Mouse (Mus musculus) hematopoietic stem cell, adult 5-6 weeks (primary cell): Measurements from ENCODE around the gene Insl3. TPM values are rescaled to one million over a fixed set of nuclear protein-coding genes. Genes with fewer than 3 reads are reported as not detected.
"Not testable (repeated sequence)": the region's sequence is repeated elsewhere in the genome, so short reads cannot be mapped to it uniquely, and the experiment has no call there.

Source experiments
- ATAC-seq, 2 experiments: fragments of 125-278 bp in 1 of 2; replicated peaks in 1 of 2; 2 replicates each; pipeline ENCODE4 v1.8.0; 2016 to 2017; ENCODE audit warnings: inconsistent platforms in 2 of 2, mild to moderate bottlenecking in 2 of 2, moderate number of reproducible peaks in 2 of 2, low read depth in 1 of 2, moderate TSS enrichment in 1 of 2; ENCODE audit not compliant: low FRiP score in 2 of 2, poor library complexity in 2 of 2, severe bottlenecking in 2 of 2, insufficient read depth in 1 of 2, low TSS enrichment in 1 of 2
- total RNA-seq: library from RNA; stranded (forward); fragments of 172-1452, 232-1000 nt; gene quantifications from 2 replicates; pipeline ENCODE4 v1.2.3, GENCODE M21; 2017

The Insl3 gene
- total RNA-seq, 1 experiment from 2014 or later: 6.2 TPM

DNA sequence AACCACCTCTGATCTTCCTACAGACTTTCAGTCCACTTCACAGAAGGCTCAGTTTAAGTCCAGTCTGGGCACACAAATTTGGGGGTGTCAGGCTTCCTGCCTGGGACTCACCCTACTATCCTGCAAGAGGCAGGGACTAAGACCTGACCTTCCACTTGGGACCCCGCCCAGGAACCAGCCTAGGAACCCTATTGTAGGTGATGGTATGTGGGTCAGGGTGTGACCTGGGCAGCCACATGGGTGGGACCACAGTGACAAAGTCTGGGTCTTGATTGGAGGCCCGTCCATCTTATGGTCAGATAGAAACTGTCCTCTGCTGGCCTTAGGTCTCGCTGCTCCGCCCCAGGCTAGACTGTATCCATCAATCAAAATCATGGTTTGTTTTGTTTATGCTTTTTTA, 35.4 kb downstream of the Insl3 start:
- no peak for ATAC-seq

DNA sequence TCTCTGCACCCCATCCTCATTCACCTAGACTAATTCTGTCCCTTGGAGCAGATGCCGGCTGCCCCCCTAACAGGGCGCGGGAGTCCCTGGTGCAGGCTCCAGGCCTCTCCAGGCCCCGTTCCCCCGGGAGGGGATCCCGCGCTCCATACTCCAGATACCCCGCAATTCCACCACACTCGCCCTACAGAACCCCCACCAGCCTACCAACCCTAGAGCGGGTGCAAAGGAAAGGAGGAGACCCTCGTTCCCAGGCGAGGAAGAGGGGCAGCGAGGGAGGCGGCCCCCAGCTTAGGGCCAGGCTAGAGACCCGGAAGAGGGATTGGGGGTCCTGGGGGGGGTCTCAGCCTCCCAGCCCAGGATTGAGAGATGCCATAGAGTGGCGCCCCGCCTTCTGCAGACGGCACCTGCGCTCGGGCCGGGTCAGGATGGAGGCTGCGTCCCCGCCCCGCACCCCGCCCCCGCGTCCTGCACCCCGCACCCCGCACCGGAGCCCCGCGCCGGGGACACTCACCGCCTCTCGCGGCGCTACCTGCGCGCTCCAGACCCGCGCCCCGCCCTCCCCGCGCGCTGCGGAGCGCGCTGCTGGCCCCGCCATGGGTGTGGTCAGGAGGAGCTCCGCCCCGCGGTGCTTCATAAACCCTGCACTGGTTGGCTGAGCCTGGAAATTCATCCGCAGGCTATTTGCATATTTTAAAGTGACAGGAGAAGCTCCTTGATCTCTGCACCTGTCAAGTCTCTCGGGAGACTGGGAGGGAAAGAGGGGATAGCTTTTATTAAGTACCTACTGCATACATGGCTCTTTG, 36.3 kb downstream of the Insl3 start, which contains the start of gene Fcho1:
Gene Fcho1 (minus strand): TSS at position 595 of the 803 bp plus-strand sequence.
- peak; percentile 53 to 56 for ATAC-seq

GRCm38 (mm10) chr8:71728240-71728785, 39.3 kb downstream of the Insl3 start:
- ATAC-seq: peak in 1 of 2 experiments; percentile 18; a peak in 1 of 4 replicates

DNA sequence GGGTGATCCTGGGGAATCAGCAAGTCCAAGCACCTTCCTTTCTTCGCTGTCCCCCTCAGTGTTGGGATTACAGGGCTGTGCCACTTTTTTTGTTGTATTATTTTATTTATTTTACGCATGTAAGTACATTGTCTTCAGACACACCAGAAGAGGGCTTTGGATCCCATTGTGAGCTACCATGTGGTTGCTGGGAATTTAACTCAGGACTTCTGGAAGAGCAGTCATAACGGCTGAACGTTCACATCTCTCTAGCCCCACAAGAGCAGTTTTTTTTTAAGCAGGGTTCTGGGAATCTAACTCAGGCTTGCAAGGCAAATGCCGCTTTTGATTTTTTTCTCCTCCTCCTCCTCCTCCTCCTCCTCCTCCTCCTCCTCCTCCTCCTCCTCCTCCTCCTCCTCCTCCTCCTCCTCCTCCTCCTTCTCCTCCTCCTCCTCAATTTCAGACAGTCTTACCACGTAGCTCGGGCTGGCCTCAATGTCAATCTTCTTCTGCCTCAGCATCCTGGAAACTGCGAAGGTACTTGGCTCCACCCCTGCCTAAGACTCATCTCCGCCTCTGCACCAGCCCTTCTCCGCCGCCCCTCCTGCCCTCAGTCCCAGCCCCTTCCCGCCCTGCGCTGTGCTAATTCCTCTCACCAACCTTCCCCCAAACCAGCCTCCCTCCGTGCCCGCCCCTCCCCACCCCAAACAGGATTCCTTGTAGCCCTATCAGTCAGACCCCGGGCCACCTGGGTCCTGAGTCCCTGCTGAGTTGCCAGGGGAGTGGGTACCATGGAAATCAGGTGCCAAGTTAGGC, 40.0 kb downstream of the Insl3 start:
- peak; percentile 56 to 63; a peak in 3 of 4 replicates for ATAC-seq

DNA sequence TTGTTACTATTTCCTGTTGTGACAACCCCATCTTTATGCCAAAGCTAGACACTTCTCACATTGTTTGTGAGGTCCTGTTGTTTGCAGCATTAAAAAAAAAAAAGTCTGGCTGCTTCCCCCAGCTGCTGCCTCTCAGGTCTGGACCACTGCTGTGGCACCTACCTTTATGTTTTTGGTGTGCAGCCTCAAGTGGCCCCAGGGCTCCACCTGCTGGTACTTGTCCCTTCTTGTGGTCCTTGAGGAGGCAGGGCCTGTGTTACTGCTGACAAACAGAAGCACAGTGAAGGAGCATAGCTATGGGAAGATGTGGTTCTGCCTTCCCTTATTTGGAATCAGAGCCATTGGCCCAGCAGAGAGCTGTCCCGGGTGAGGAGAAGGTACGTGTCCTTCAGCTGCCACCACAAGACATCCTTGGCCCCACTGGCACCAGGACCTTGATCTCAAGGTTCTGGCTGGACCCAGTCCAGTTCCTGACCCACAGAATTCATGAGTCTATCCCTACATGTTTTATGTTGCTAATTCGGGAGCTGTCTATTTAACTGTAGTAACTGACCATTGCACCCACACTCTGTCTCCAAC, 42.7 kb downstream of the Insl3 start:
- ATAC-seq: peak; percentile 74 to 75

DNA sequence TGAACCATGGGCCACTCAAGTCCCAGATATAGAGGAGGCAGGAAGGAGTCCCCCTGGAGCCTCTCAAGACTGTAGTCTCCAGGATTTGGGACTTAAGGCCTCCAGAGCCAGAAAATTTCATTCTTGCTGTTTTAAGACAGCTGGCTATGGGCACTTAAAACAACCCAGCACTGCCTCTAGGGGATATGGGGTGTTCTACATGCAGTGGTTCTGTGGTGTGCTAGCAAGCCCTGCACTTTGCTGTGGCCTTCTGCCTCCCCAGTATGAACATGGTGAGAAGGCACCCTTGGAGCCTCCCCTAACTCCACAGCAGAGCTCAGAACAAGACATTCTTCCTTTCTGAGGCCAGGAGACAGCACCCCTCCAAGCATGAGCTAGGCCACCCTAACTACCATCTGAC, 49.3 kb downstream of the Insl3 start:
- not testable (repeated sequence) for ATAC-seq

Other genes with a start within 250 kb of the Insl3 start
- 19.8 and 20.7 TPM in 2 replicates for gene Abhd8, start 225.6 kb upstream of the Insl3 start, total RNA-seq
- 35.8 and 61.7 TPM in 2 replicates for gene Mrpl34, start 224.3 kb upstream of the Insl3 start, total RNA-seq
- gene Dda1, start 220.0 kb upstream of the Insl3 start, total RNA-seq: 15.8 and 18.9 TPM in 2 replicates
- gene Ano8, start 203.3 kb upstream of the Insl3 start, total RNA-seq: 6.7 and 9.2 TPM in 2 replicates
- 8.8 and 14.1 TPM in 2 replicates for gene Gtpbp3, start 201.1 kb upstream of the Insl3 start, total RNA-seq
- gene Plvap, start 177.5 kb upstream of the Insl3 start, total RNA-seq: 0.38 TPM in 1 of 2 replicates, not detected in the other
- gene Ccdc194, start 163.5 kb upstream of the Insl3 start, total RNA-seq: not detected in 2 replicates
- gene Bst2, start 151.8 kb upstream of the Insl3 start, total RNA-seq: 65.1 and 74.2 TPM in 2 replicates
- 37.2 and 60.0 TPM in 2 replicates for gene Mvb12a, start 146.3 kb upstream of the Insl3 start, total RNA-seq
- 0.38 TPM in 1 of 2 replicates, not detected in the other for gene Tmem221, start 130.3 kb upstream of the Insl3 start, total RNA-seq
- 0.40 and 0.50 TPM in 2 replicates for gene Nxnl1, start 122.6 kb upstream of the Insl3 start, total RNA-seq
- 13.3 and 16.6 TPM in 2 replicates for gene Slc27a1, start 120.3 kb upstream of the Insl3 start, total RNA-seq
- gene Pgls, start 97.0 kb upstream of the Insl3 start, total RNA-seq: 51.4 and 93.2 TPM in 2 replicates
- gene Fam129c, start 91.6 kb upstream of the Insl3 start, total RNA-seq: 1.0 and 9.7 TPM in 2 replicates
- 53.6 and 78.4 TPM in 2 replicates for gene Colgalt1, start 78.2 kb upstream of the Insl3 start, total RNA-seq
- 2.6 and 3.6 TPM in 2 replicates for gene Unc13a, start 17.5 kb upstream of the Insl3 start, total RNA-seq
- gene Jak3, start 12.9 kb upstream of the Insl3 start, total RNA-seq: 32.8 and 34.1 TPM in 2 replicates
- gene B3gnt3, start 12.6 kb downstream of the Insl3 start, total RNA-seq: 1.3 TPM in 2 replicates
- 90.7 and 99.4 TPM in 2 replicates for gene Fcho1, start 36.5 kb downstream of the Insl3 start, total RNA-seq
- gene Zfp709, start 192.8 kb downstream of the Insl3 start, total RNA-seq: 6.6 and 9.9 TPM in 2 replicates
- gene Zfp882, start 219.4 kb downstream of the Insl3 start, total RNA-seq: 10.8 and 14.6 TPM in 2 replicates
- 12.6 and 20.3 TPM in 2 replicates for gene Zfp617, start 219.4 kb downstream of the Insl3 start, total RNA-seq